Mouse (Mus musculus): ENCODE measurements around the gene Stk32b. TPM values are rescaled to one million over a fixed set of nuclear protein-coding genes. Genes with fewer than 3 reads are reported as not detected.

Stk32b gene
- polyA plus RNA-seq, 1 experiment: 1.8 TPM

- no peak for TF ChIP-seq CTCF (IDR thresholded peaks at IDR 0.05; ENCODE audit: borderline replicate concordance, insufficient read depth, low read depth, low read length)
- no peak for TF ChIP-seq POLR2A (IDR thresholded peaks at IDR 0.05; ENCODE audit: borderline replicate concordance, insufficient read depth, low read length)
- Histone ChIP-seq H3K4me1 (ENCODE audit: control insufficient read depth, insufficient read depth, low read length) (no peaks in the 10 kb centered on the region), H3K27ac (ENCODE audit: insufficient read depth, low read length) (no peak overlapping the region), H3K27me3 (ENCODE audit: control insufficient read depth, insufficient read depth, low read length) (no peaks in the 10 kb centered on the region), H3K4me3 (replicated peaks; ENCODE audit: insufficient read depth, low read depth, low read length) (no peak overlapping the region)
- WGBS: 92% methylated on average over 3 of the region's 3 CpGs
- DNase-seq: no peak
These were observed 221.9 kb downstream of the Stk32b start for GRCm38 (mm10) chr5:37494984-37495476.

- no peak overlapping the region for H3K27ac ChIP-seq (ENCODE audit: insufficient read depth, low read length)
- no peak for DNase-seq
- H3K27me3 ChIP-seq (ENCODE audit: control insufficient read depth, insufficient read depth, low read length): no peaks in the 10 kb centered on the region; the same call in 1 of the 2 replicates
- H3K4me3 ChIP-seq (replicated peaks; ENCODE audit: insufficient read depth, low read depth, low read length): no peak overlapping the region
- WGBS: 15% methylated on average over 3 of the region's 3 CpGs
- no peak for TF ChIP-seq CTCF (IDR thresholded peaks at IDR 0.05; ENCODE audit: borderline replicate concordance, insufficient read depth, low read depth, low read length)
- TF ChIP-seq POLR2A (IDR thresholded peaks at IDR 0.05; ENCODE audit: borderline replicate concordance, insufficient read depth, low read length): no peak
- H3K4me1 ChIP-seq (ENCODE audit: control insufficient read depth, insufficient read depth, low read length): no peaks in the 10 kb centered on the region
These were observed 244.9 kb downstream of the Stk32b start for GRCm38 (mm10) chr5:37472025-37472608.

GRCm38 (mm10) chr5:37471584-37471983, 245.4 kb downstream of the Stk32b start:
- no peaks in the 10 kb centered on the region; the same call in 1 of the 2 replicates for H3K27me3 ChIP-seq (ENCODE audit: control insufficient read depth, insufficient read depth, low read length)
- 28% methylated on average over 4 of the region's 4 CpGs for WGBS
- no peak overlapping the region for H3K4me3 ChIP-seq (replicated peaks; ENCODE audit: insufficient read depth, low read depth, low read length)
- DNase-seq: no peak
- TF ChIP-seq POLR2A (IDR thresholded peaks at IDR 0.05; ENCODE audit: borderline replicate concordance, insufficient read depth, low read length): no peak
- TF ChIP-seq CTCF (IDR thresholded peaks at IDR 0.05; ENCODE audit: borderline replicate concordance, insufficient read depth, low read depth, low read length): no peak
- H3K4me1 ChIP-seq (ENCODE audit: control insufficient read depth, insufficient read depth, low read length): no peaks in the 10 kb centered on the region
- H3K27ac ChIP-seq (ENCODE audit: insufficient read depth, low read length): no peak overlapping the region

GRCm38 (mm10) chr5:37469031-37469430, 247.9 kb downstream of the Stk32b start:
- Histone ChIP-seq H3K4me1 (ENCODE audit: control insufficient read depth, insufficient read depth, low read length) (no peaks in the 10 kb centered on the region), H3K27me3 (ENCODE audit: control insufficient read depth, insufficient read depth, low read length) (no peaks in the 10 kb centered on the region; the same call in 1 of the 2 replicates), H3K4me3 (replicated peaks; ENCODE audit: insufficient read depth, low read depth, low read length) (no peak overlapping the region), H3K27ac (ENCODE audit: insufficient read depth, low read length) (no peak overlapping the region)
- 45% methylated on average over 5 of the region's 5 CpGs for WGBS
- DNase-seq: no peak
- no peak for TF ChIP-seq POLR2A (IDR thresholded peaks at IDR 0.05; ENCODE audit: borderline replicate concordance, insufficient read depth, low read length)
- no peak for TF ChIP-seq CTCF (IDR thresholded peaks at IDR 0.05; ENCODE audit: borderline replicate concordance, insufficient read depth, low read depth, low read length)

GRCm38 (mm10) chr5:37467646-37468045, 249.3 kb downstream of the Stk32b start:
- no peak for DNase-seq
- Histone ChIP-seq H3K4me3 (replicated peaks; ENCODE audit: insufficient read depth, low read depth, low read length) (no peak overlapping the region), H3K27me3 (ENCODE audit: control insufficient read depth, insufficient read depth, low read length) (no peaks in the 10 kb centered on the region; the same call in 1 of the 2 replicates), H3K4me1 (ENCODE audit: control insufficient read depth, insufficient read depth, low read length) (no peaks in the 10 kb centered on the region), H3K27ac (ENCODE audit: insufficient read depth, low read length) (no peak overlapping the region)
- WGBS: 91% methylated on average over 2 of the region's 2 CpGs
- TF ChIP-seq POLR2A (IDR thresholded peaks at IDR 0.05; ENCODE audit: borderline replicate concordance, insufficient read depth, low read length) (no peak), CTCF (IDR thresholded peaks at IDR 0.05; ENCODE audit: borderline replicate concordance, insufficient read depth, low read depth, low read length) (no peak)

GRCm38 (mm10) chr5:37465461-37465860, 251.5 kb downstream of the Stk32b start:
- Histone ChIP-seq H3K4me3 (replicated peaks; ENCODE audit: insufficient read depth, low read depth, low read length) (no peak overlapping the region), H3K27ac (ENCODE audit: insufficient read depth, low read length) (no peak overlapping the region), H3K4me1 (ENCODE audit: control insufficient read depth, insufficient read depth, low read length) (no peaks in the 10 kb centered on the region), H3K27me3 (ENCODE audit: control insufficient read depth, insufficient read depth, low read length) (no peaks in the 10 kb centered on the region; the same call in 1 of the 2 replicates)
- WGBS: 75% methylated on average over 10 of the region's 10 CpGs
- DNase-seq: peak in 1 of 2 experiments; percentile 5
- TF ChIP-seq POLR2A (IDR thresholded peaks at IDR 0.05; ENCODE audit: borderline replicate concordance, insufficient read depth, low read length): no peak
- no peak for TF ChIP-seq CTCF (IDR thresholded peaks at IDR 0.05; ENCODE audit: borderline replicate concordance, insufficient read depth, low read depth, low read length)

GRCm38 (mm10) chr5:37458236-37458635, 258.7 kb downstream of the Stk32b start:
- Histone ChIP-seq H3K27me3 (ENCODE audit: control insufficient read depth, insufficient read depth, low read length) (no peaks in the 10 kb centered on the region), H3K27ac (ENCODE audit: insufficient read depth, low read length) (no peak overlapping the region), H3K4me3 (replicated peaks; ENCODE audit: insufficient read depth, low read depth, low read length) (no peak overlapping the region), H3K4me1 (ENCODE audit: control insufficient read depth, insufficient read depth, low read length) (no peaks in the 10 kb centered on the region)
- TF ChIP-seq POLR2A (IDR thresholded peaks at IDR 0.05; ENCODE audit: borderline replicate concordance, insufficient read depth, low read length) (no peak), CTCF (IDR thresholded peaks at IDR 0.05; ENCODE audit: borderline replicate concordance, insufficient read depth, low read depth, low read length) (no peak)
- DNase-seq: no peak
- 48% methylated on average over 2 of the region's 2 CpGs for WGBS

- WGBS: 86% methylated on average over 2 of the region's 2 CpGs
These were observed 259.1 kb downstream of the Stk32b start for GRCm38 (mm10) chr5:37457831-37458230.

More at GRCm38 (mm10) chr5:37457831-37458230, 259.1 kb downstream of the Stk32b start:
- no peak overlapping the region for H3K4me3 ChIP-seq (replicated peaks; ENCODE audit: insufficient read depth, low read depth, low read length)
- H3K4me1 ChIP-seq (ENCODE audit: control insufficient read depth, insufficient read depth, low read length): no peaks in the 10 kb centered on the region
- H3K27me3 ChIP-seq (ENCODE audit: control insufficient read depth, insufficient read depth, low read length): no peaks in the 10 kb centered on the region
- TF ChIP-seq POLR2A (IDR thresholded peaks at IDR 0.05; ENCODE audit: borderline replicate concordance, insufficient read depth, low read length) (no peak), CTCF (IDR thresholded peaks at IDR 0.05; ENCODE audit: borderline replicate concordance, insufficient read depth, low read depth, low read length) (no peak)
- no peak for DNase-seq
- no peak overlapping the region for H3K27ac ChIP-seq (ENCODE audit: insufficient read depth, low read length)
